Mouse (Mus musculus): ENCODE results near the gene Aurkb. TPM values are rescaled to one million over a fixed set of nuclear protein-coding genes. Genes with fewer than 3 reads are reported as not detected.
"Not testable (repeated sequence)": the region's sequence is repeated elsewhere in the genome, so short reads cannot be mapped to it uniquely, and the experiment has no call there.

Aurkb gene
- 3.1 and 5.1 TPM in 2 replicates for polyA plus RNA-seq (2012; rRNA removed)

- no peak for DNase-seq (ENCODE audit: low read depth)
These were observed at the start of gene Aurkb for GRCm38 (mm10) chr11:69045531-69046394. TSS of gene Aurkb (plus strand) at chr11:69045647.

GRCm38 (mm10) chr11:68997080-68997479, 48.4 kb upstream of the Aurkb start:
- no peak for DNase-seq (ENCODE audit: low read depth)

GRCm38 (mm10) chr11:69002782-69003181, 42.7 kb upstream of the Aurkb start:
- DNase-seq (ENCODE audit: low read depth): not testable (repeated sequence)

- no peak for DNase-seq (ENCODE audit: low read depth)
These were observed 41.9 kb upstream of the Aurkb start for GRCm38 (mm10) chr11:69003592-69003991.

- DNase-seq (ENCODE audit: low read depth): no peak
These were observed 40.3 kb upstream of the Aurkb start for GRCm38 (mm10) chr11:69005193-69005592.

- DNase-seq (ENCODE audit: low read depth): not testable (repeated sequence)
These were observed 38.9 kb upstream of the Aurkb start for GRCm38 (mm10) chr11:69006575-69006974.

- peak; percentile 42 for DNase-seq (ENCODE audit: low read depth)
These were observed 37.0 kb upstream of the Aurkb start, which contains the start of gene Pfas for GRCm38 (mm10) chr11:69008182-69009121. TSS of gene Pfas (minus strand) at chr11:69008460.

- DNase-seq (ENCODE audit: low read depth): no peak
These were observed 35.9 kb upstream of the Aurkb start for GRCm38 (mm10) chr11:69009508-69009907.

- DNase-seq (ENCODE audit: low read depth): no peak
These were observed 34.8 kb upstream of the Aurkb start for GRCm38 (mm10) chr11:69010400-69011323.

GRCm38 (mm10) chr11:69011445-69011844, 34.0 kb upstream of the Aurkb start:
- DNase-seq (ENCODE audit: low read depth): not testable (repeated sequence)

- DNase-seq (ENCODE audit: low read depth): peak; percentile 65
These were observed 33.3 kb upstream of the Aurkb start for GRCm38 (mm10) chr11:69012071-69012601.

GRCm38 (mm10) chr11:69015644-69016441, 29.6 kb upstream of the Aurkb start, which contains the start of gene Ctc1:
TSS of gene Ctc1 (plus strand) at chr11:69015911.
- peak; percentile 49 for DNase-seq (ENCODE audit: low read depth)

- DNase-seq (ENCODE audit: low read depth): no peak
These were observed 28.7 kb upstream of the Aurkb start for GRCm38 (mm10) chr11:69016755-69017154.

- no peak for DNase-seq (ENCODE audit: low read depth)
These were observed 24.8 kb upstream of the Aurkb start for GRCm38 (mm10) chr11:69020691-69021090.

GRCm38 (mm10) chr11:69026562-69026961, 18.9 kb upstream of the Aurkb start:
- DNase-seq (ENCODE audit: low read depth): no peak

- no peak for DNase-seq (ENCODE audit: low read depth)
These were observed 16.6 kb upstream of the Aurkb start for GRCm38 (mm10) chr11:69028805-69029204.

GRCm38 (mm10) chr11:69033552-69033951, 11.9 kb upstream of the Aurkb start:
- no peak for DNase-seq (ENCODE audit: low read depth)

- no peak for DNase-seq (ENCODE audit: low read depth)
These were observed 10.9 kb upstream of the Aurkb start for GRCm38 (mm10) chr11:69034585-69034984.

GRCm38 (mm10) chr11:69035411-69035810, 10.0 kb upstream of the Aurkb start:
- DNase-seq (ENCODE audit: low read depth): no peak

- no peak for DNase-seq (ENCODE audit: low read depth)
These were observed 9.6 kb upstream of the Aurkb start for GRCm38 (mm10) chr11:69035849-69036248.
